Mouse (Mus musculus): ENCODE results near the gene Rac2.

DNA sequence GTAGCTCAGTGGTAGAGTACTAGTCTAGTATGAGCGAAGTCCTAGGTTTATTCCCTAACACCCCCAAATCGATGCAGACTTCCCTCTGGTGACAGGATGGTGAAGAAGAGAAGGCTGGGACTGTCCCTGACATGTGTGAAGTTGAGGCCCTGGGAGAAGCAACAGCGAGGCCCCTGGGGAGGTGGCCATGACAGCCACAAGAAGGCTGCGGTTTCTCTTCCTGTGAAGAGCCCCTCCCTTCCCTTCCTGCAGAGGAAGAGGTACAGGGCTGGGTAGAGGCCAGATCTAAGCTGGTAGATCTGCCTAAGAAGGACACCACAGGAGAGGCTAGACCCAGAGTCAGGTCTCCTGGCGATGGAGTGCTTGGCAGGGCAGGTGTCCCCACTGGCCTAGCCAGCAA, 8.6 kb downstream of the Rac2 start:
- no peak for TF ChIP-seq JUN (IDR thresholded peaks at IDR 0.05; ENCODE audit: insufficient read depth, low read depth, low read length)
- TF ChIP-seq RAD21 (IDR thresholded peaks at IDR 0.05; ENCODE audit: low read depth, low read length), result peak; percentile 1
- TF ChIP-seq ZMIZ1 (IDR thresholded peaks at IDR 0.05; ENCODE audit: low read depth, low read length), result no peak
- TF ChIP-seq POLR2A (IDR thresholded peaks at IDR 0.05; ENCODE audit: low read depth, low read length), result no peak; the same call in 1 of the 2 replicates
- TF ChIP-seq SIN3A (IDR thresholded peaks at IDR 0.05; ENCODE audit: low read length), result peak; percentile 87; the same call in 1 of the 2 replicates
- no peak for TF ChIP-seq POLR2AphosphoS2 (IDR thresholded peaks at IDR 0.05; ENCODE audit: low read depth, low read length)
- peak; percentile 59 for TF ChIP-seq HCFC1 (IDR thresholded peaks at IDR 0.05; ENCODE audit: low read depth, low read length)
- TF ChIP-seq TBP (conservative IDR thresholded peaks at IDR 0.05; ENCODE audit: low read depth, low read length), result no peak
- TF ChIP-seq MAZ (IDR thresholded peaks at IDR 0.05; ENCODE audit: low read depth, low read length), result peak; percentile 97

Measured in CH12.LX (cell line).